Mouse (Mus musculus): Measurements from ENCODE around the gene Lgsn. TPM values are rescaled to one million over a fixed set of nuclear protein-coding genes. Genes with fewer than 3 reads are reported as not detected.

Lgsn gene
- polyA plus RNA-seq, 1 experiment, result not detected

- Histone ChIP-seq H3K4me1 (ENCODE audit: control insufficient read depth, insufficient read depth, low read length) (no peaks in the 10 kb centered on the region), H3K27ac (ENCODE audit: insufficient read depth, low read depth, low read length) (no peak overlapping the region), H3K4me3 (ENCODE audit: insufficient read depth, low read depth, low read length) (no peak overlapping the region)
- no peak for TF ChIP-seq CTCF (IDR thresholded peaks at IDR 0.05; ENCODE audit: insufficient read depth, low read depth, low read length)
- 48% methylated on average over 2 of the region's 2 CpGs for WGBS
Observed at GRCm38 (mm10) chr1:31156884-31157283, 19.3 kb upstream of the Lgsn start.

- no peak overlapping the region for H3K27ac ChIP-seq (ENCODE audit: insufficient read depth, low read depth, low read length)
- no peak overlapping the region for H3K4me3 ChIP-seq (ENCODE audit: insufficient read depth, low read depth, low read length)
- no peaks in the 10 kb centered on the region for H3K4me1 ChIP-seq (ENCODE audit: control insufficient read depth, insufficient read depth, low read length)
- no peak for TF ChIP-seq CTCF (IDR thresholded peaks at IDR 0.05; ENCODE audit: insufficient read depth, low read depth, low read length)
- TF ChIP-seq POLR2A (IDR thresholded peaks at IDR 0.05; ENCODE audit: insufficient read depth, low read depth, low read length), result no peak
- WGBS, result 88% methylated on average over 18 of the region's 18 CpGs
Observed at GRCm38 (mm10) chr1:31164527-31165189, 11.5 kb upstream of the Lgsn start.

- Histone ChIP-seq H3K27ac (ENCODE audit: insufficient read depth, low read depth, low read length) (no peak overlapping the region), H3K4me3 (ENCODE audit: insufficient read depth, low read depth, low read length) (no peak overlapping the region), H3K4me1 (ENCODE audit: control insufficient read depth, insufficient read depth, low read length) (no peaks in the 10 kb centered on the region)
- TF ChIP-seq CTCF (IDR thresholded peaks at IDR 0.05; ENCODE audit: insufficient read depth, low read depth, low read length), result no peak
- no peak for TF ChIP-seq POLR2A (IDR thresholded peaks at IDR 0.05; ENCODE audit: insufficient read depth, low read depth, low read length)
- 92% methylated on average over 7 of the region's 7 CpGs for WGBS
Observed at GRCm38 (mm10) chr1:31165326-31166121, 10.7 kb upstream of the Lgsn start.

- TF ChIP-seq POLR2A (IDR thresholded peaks at IDR 0.05; ENCODE audit: insufficient read depth, low read depth, low read length) (no peak), CTCF (IDR thresholded peaks at IDR 0.05; ENCODE audit: insufficient read depth, low read depth, low read length) (no peak)
- Histone ChIP-seq H3K4me1 (ENCODE audit: control insufficient read depth, insufficient read depth, low read length) (no peaks in the 10 kb centered on the region), H3K4me3 (ENCODE audit: insufficient read depth, low read depth, low read length) (no peak overlapping the region), H3K27ac (ENCODE audit: insufficient read depth, low read depth, low read length) (no peak overlapping the region)
- 71% methylated on average over 3 of the region's 3 CpGs for WGBS
Observed at GRCm38 (mm10) chr1:31175401-31175800, 800 bp upstream of the Lgsn start.

- TF ChIP-seq POLR2A (IDR thresholded peaks at IDR 0.05; ENCODE audit: insufficient read depth, low read depth, low read length) (no peak), CTCF (IDR thresholded peaks at IDR 0.05; ENCODE audit: insufficient read depth, low read depth, low read length) (no peak)
- 12% methylated on average over 1 of the region's 1 CpGs for WGBS
- H3K4me3 ChIP-seq (ENCODE audit: insufficient read depth, low read depth, low read length), result no peak overlapping the region
- no peaks in the 10 kb centered on the region for H3K4me1 ChIP-seq (ENCODE audit: control insufficient read depth, insufficient read depth, low read length)
- H3K27ac ChIP-seq (ENCODE audit: insufficient read depth, low read depth, low read length), result no peak overlapping the region
Observed at GRCm38 (mm10) chr1:31178264-31178663, 2.1 kb downstream of the Lgsn start.

- 90% methylated on average over 10 of the region's 10 CpGs for WGBS
- TF ChIP-seq CTCF (IDR thresholded peaks at IDR 0.05; ENCODE audit: insufficient read depth, low read depth, low read length) (no peak), POLR2A (IDR thresholded peaks at IDR 0.05; ENCODE audit: insufficient read depth, low read depth, low read length) (no peak)
- Histone ChIP-seq H3K4me1 (ENCODE audit: control insufficient read depth, insufficient read depth, low read length) (no peaks in the 10 kb centered on the region), H3K4me3 (ENCODE audit: insufficient read depth, low read depth, low read length) (no peak overlapping the region), H3K27ac (ENCODE audit: insufficient read depth, low read depth, low read length) (no peak overlapping the region)
Observed at GRCm38 (mm10) chr1:31190237-31190866, 14.2 kb downstream of the Lgsn start.

GRCm38 (mm10) chr1:31195633-31196032 is 19.4 kb downstream of the Lgsn start:
- 51% methylated on average over 1 of the region's 1 CpGs for WGBS
- no peak overlapping the region for H3K4me3 ChIP-seq (ENCODE audit: insufficient read depth, low read depth, low read length)
- TF ChIP-seq POLR2A (IDR thresholded peaks at IDR 0.05; ENCODE audit: insufficient read depth, low read depth, low read length) (no peak), CTCF (IDR thresholded peaks at IDR 0.05; ENCODE audit: insufficient read depth, low read depth, low read length) (no peak)
- no peaks in the 10 kb centered on the region for H3K4me1 ChIP-seq (ENCODE audit: control insufficient read depth, insufficient read depth, low read length)
- no peak overlapping the region for H3K27ac ChIP-seq (ENCODE audit: insufficient read depth, low read depth, low read length)

GRCm38 (mm10) chr1:31196959-31197358 is 20.8 kb downstream of the Lgsn start:
- Histone ChIP-seq H3K27ac (ENCODE audit: insufficient read depth, low read depth, low read length) (no peak overlapping the region), H3K4me1 (ENCODE audit: control insufficient read depth, insufficient read depth, low read length) (no peaks in the 10 kb centered on the region), H3K4me3 (ENCODE audit: insufficient read depth, low read depth, low read length) (no peak overlapping the region)
- TF ChIP-seq POLR2A (IDR thresholded peaks at IDR 0.05; ENCODE audit: insufficient read depth, low read depth, low read length) (no peak), CTCF (IDR thresholded peaks at IDR 0.05; ENCODE audit: insufficient read depth, low read depth, low read length) (no peak)
- 91% methylated on average over 3 of the region's 3 CpGs for WGBS

GRCm38 (mm10) chr1:31203771-31204170 is 27.6 kb downstream of the Lgsn start:
- Histone ChIP-seq H3K4me1 (ENCODE audit: control insufficient read depth, insufficient read depth, low read length) (no peaks in the 10 kb centered on the region), H3K27ac (ENCODE audit: insufficient read depth, low read depth, low read length) (no peak overlapping the region), H3K4me3 (ENCODE audit: insufficient read depth, low read depth, low read length) (no peak overlapping the region)
- WGBS, result 86% methylated on average over 10 of the region's 10 CpGs
- no peak for TF ChIP-seq POLR2A (IDR thresholded peaks at IDR 0.05; ENCODE audit: insufficient read depth, low read depth, low read length)
- TF ChIP-seq CTCF (IDR thresholded peaks at IDR 0.05; ENCODE audit: insufficient read depth, low read depth, low read length), result no peak

Measured in olfactory bulb, adult 2 months (tissue).